Mouse (Mus musculus): ENCODE data around the gene Sult2a3. TPM values are rescaled to one million over a fixed set of nuclear protein-coding genes. Genes with fewer than 3 reads are reported as not detected.
"Not testable (repeated sequence)": the region's sequence is repeated elsewhere in the genome, so short reads cannot be mapped to it uniquely, and the experiment has no call there.

The Sult2a3 gene
- total RNA-seq (2014; fragmentation: Nextera tagmentation): not detected in 2 replicates
- total RNA-seq (2017): not detected in 2 replicates

DNA sequence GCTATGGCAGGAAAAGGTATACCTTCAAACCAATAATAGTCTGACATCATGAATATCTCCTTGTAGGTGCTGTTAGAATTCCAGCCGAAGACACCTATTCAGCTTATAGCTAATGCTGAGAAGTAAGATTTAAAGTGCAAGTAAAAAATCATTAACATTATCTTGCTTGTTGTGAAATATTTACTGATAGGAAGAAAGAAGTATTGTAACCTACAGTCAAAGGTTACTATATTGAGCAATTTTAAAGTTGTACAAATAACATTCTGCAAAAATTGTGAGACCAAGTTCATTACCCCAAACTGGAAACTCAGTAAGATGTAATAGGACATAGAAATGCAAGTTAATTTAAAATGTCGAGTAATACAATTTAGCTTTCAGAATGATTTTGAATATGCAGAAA lies at the start of gene Sult2a3:
Gene Sult2a3 (minus strand): TSS at position 101 of the 400 bp plus-strand sequence.
- ATAC-seq (replicated peaks; ENCODE audit: low FRiP score, low TSS enrichment, poor library complexity, severe bottlenecking): no peak

DNA sequence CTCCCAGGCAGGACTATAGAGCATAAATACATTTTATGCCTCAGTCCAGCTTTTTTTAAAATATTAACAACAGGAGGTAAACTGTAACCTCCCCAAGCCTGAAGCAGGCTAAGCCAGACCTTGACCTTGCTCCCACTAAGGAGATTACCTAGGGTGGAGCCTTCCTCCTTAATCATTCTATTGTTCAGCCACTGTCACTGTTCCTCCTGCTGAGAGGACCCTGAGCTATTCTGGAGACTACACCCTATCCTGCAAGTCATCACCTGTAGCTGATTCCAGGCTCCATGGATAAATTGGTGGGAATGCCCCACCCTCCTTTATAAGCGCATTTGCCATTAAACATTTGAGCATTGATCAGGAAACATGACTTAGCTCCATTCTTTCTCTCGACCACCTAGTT lies 2.4 kb downstream of the Sult2a3 start:
- ATAC-seq (replicated peaks; ENCODE audit: low FRiP score, low TSS enrichment, poor library complexity, severe bottlenecking): no peak

- not testable (repeated sequence) for ATAC-seq (replicated peaks; ENCODE audit: low FRiP score, low TSS enrichment, poor library complexity, severe bottlenecking)
Measured at GRCm38 (mm10) chr7:14119865-14120264, 3.0 kb downstream of the Sult2a3 start.

DNA sequence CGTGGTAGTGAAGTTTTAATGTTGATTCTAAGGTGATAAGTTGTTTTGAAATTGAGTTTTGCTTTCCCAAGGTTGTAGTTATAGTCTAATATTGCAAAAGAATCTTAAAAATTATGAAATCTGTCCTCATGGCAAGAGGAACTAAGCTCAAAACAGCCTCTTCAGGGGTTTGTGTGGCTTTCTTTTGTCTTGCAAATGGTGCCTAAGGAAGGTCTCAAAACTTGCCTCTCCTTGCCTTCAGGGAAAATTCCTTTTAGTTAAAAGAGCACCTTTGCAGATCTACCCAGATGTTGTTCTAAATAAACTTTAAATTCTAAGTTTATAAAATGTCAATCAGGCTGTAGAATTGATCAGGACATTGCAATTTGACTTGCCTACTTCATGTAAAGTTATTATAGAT lies 6.1 kb downstream of the Sult2a3 start:
- no peak for ATAC-seq (replicated peaks; ENCODE audit: low FRiP score, low TSS enrichment, poor library complexity, severe bottlenecking)

DNA sequence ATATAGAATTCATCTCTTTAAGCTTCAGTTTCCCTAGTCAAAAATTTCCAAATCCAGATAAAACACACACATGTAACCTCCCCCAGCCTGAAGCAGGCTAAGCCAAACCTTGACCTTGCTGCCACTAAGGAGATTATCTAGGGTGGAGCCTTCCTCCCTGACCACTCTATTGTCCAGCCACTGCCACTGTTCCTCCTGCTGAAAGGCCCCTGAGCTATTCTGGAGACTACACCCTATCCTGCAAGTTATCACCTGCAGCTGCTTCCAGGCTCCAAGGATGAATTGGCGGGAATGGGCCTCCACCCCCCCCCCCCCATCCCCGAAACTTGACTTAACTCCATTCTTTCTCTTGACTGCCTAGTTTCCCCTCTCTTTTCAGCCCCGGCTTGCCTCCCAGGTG lies 8.4 kb downstream of the Sult2a3 start:
- not testable (repeated sequence) for ATAC-seq (replicated peaks; ENCODE audit: low FRiP score, low TSS enrichment, poor library complexity, severe bottlenecking)

GRCm38 (mm10) chr7:14047821-14048220 lies 75.0 kb downstream of the Sult2a3 start:
- not testable (repeated sequence) for ATAC-seq (replicated peaks; ENCODE audit: low FRiP score, low TSS enrichment, poor library complexity, severe bottlenecking)

DNA sequence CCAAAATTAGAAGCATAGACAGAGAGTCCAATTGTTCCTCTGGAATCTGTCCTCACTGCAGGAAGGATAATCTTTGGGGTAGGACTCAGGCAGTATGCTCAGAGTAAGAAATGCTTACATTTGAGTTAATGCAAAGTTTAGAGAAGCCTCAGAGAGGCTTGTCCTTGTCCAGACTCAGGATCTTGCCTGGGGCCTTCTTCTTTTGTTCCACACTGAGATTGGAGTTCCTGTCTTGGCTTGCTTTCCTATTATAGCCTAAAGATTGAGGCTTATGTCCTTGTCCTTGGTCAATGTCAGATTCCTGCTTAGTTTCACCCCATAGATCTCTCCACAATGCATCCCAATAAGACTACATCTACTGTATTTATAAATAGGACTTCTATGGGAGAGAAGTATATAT lies 92.0 kb downstream of the Sult2a3 start:
- ATAC-seq (replicated peaks; ENCODE audit: low FRiP score, low TSS enrichment, poor library complexity, severe bottlenecking): not testable (repeated sequence)

Other genes with a start within 250 kb of the Sult2a3 start
- not detected in 2 replicates for gene Sult2a4, start 133.4 kb downstream of the Sult2a3 start, total RNA-seq (2014; fragmentation: Nextera tagmentation)
- gene Sult2a4, start 133.4 kb downstream of the Sult2a3 start, total RNA-seq (2017): not detected in 2 replicates
- not detected in 2 replicates for gene Sult2a6, start 131.8 kb upstream of the Sult2a3 start, total RNA-seq (2014; fragmentation: Nextera tagmentation)
- not detected in 2 replicates for gene Sult2a6, start 131.8 kb upstream of the Sult2a3 start, total RNA-seq (2017)
- gene Obox8, start 210.5 kb upstream of the Sult2a3 start, total RNA-seq (2014; fragmentation: Nextera tagmentation): not detected in 2 replicates
- not detected in 2 replicates for gene Obox8, start 210.5 kb upstream of the Sult2a3 start, total RNA-seq (2017)